Mouse (Mus musculus) spleen, adult 2 months (tissue): ENCODE results near the gene Nrg4. TPM values are rescaled to one million over a fixed set of nuclear protein-coding genes. Genes with fewer than 3 reads are reported as not detected.
A peak's percentile ranks its signal among the peaks of the same experiment; 100 is the strongest.

Experiments
- DNase-seq, 2 experiments: peaks; one replicate each; pipeline versions ENCODE4 v3.0.0 to v3.0.0-alpha.2; 2012 to 2021; ENCODE audit warnings: low spot score in 2 of 2, low read depth in 1 of 2
- H3K27ac ChIP-seq: fragments of 200-500 bp; 2 replicates; pipeline ENCODE4 v1.5.1; 2012; ENCODE audit warnings: low read length, inconsistent platforms; ENCODE audit not compliant: insufficient read depth
- H3K27me3 ChIP-seq: fragments of 200-500 bp; 2 replicates; pipeline ENCODE4 v1.6.1; 2012; ENCODE audit warnings: mild to moderate bottlenecking, moderate library complexity, low read length, inconsistent platforms; ENCODE audit not compliant: control insufficient read depth, insufficient read depth
- H3K36me3 ChIP-seq: fragments of 200-500 bp; 2 replicates; pipeline ENCODE4 v1.6.1; 2012; ENCODE audit warnings: mild to moderate bottlenecking, low read length, inconsistent platforms; ENCODE audit not compliant: control insufficient read depth, insufficient read depth
- H3K4me1 ChIP-seq: fragments of 200-500 bp; 2 replicates; pipeline ENCODE4 v1.6.1; 2011; ENCODE audit warnings: inconsistent platforms; ENCODE audit not compliant: control insufficient read depth, insufficient read depth, insufficient read length
- H3K4me3 ChIP-seq: fragments of 200-500 bp; 2 replicates; pipeline ENCODE4 v1.5.1; 2011; ENCODE audit warnings: mild to moderate bottlenecking, inconsistent platforms; ENCODE audit not compliant: insufficient read depth, insufficient read length; ENCODE audit errors: extremely low read depth
- CTCF ChIP-seq: fragments of 200-500 bp; IDR thresholded peaks from 2 replicates; pipeline ENCODE4 v1.5.1; 2011; ENCODE audit warnings: mild to moderate bottlenecking, inconsistent platforms; ENCODE audit not compliant: insufficient read depth, insufficient read length, insufficient replicate concordance; ENCODE audit errors: extremely low read depth
- POLR2A ChIP-seq: fragments of 200-500 bp; IDR thresholded peaks from 2 replicates; pipeline ENCODE4 v1.6.1; 2011; ENCODE audit warnings: low read depth, low read length, inconsistent platforms
- WGBS: fragments of 180-500 bp; shearing (Covaris S2); methylation state at CpG from one replicate; pipeline ENCODE4 v1.1.7; 2018; 5-methylcytosine and 5-hydroxymethylcytosine counted together
- polyA plus RNA-seq: library from polyadenylated mRNA; depleted of rRNA; stranded (reverse); fragments of >200 nt; gene quantifications from 2 replicates; pipeline ENCODE4 v1.2.3, GENCODE M21; 2012; rRNA removed

The Nrg4 gene
- polyA plus RNA-seq, result 0.28 and 0.46 TPM in 2 replicates

- under 1% methylated on average over 75 of the region's 82 CpGs for WGBS
- peaks cover 9% of the 10 kb centered on the region for H3K27me3 ChIP-seq
Observed at GRCm38 (mm10) chr9:55326515-55327233, at the start of gene Nrg4, which contains the start of gene Tmem266. Nrg4 (minus strand) TSS chr9:55326844. Tmem266 (plus strand) TSS chr9:55326913.

DNA sequence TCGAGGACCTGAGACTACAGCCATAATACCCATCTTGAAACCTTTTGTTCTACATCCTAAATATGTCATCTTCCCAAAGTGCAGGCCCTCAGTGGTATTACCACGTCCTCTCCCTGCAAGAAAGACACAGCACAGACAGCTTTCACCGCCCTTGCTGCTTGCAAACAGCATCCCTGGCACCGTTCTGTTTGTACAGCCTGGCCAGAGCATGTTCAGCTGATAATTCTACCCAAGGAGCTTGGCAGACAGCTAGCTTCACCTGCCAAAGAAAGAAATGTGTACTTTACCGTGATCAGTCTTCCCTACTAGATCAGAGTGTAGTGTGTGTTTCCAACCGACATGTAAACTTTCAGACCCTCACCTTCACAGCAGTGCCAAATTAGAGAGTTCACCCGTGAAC is 45.3 kb upstream of the Nrg4 start:
- H3K27ac ChIP-seq, result no peak overlapping the region
- H3K4me3 ChIP-seq, result no peak overlapping the region
- no peaks in the 10 kb centered on the region for H3K36me3 ChIP-seq
- no peaks in the 10 kb centered on the region for H3K27me3 ChIP-seq
- no peak for DNase-seq
- TF ChIP-seq POLR2A, result no peak
- no peak for TF ChIP-seq CTCF
- 81% methylated on average over 7 of the region's 7 CpGs for WGBS
- no peaks in the 10 kb centered on the region for H3K4me1 ChIP-seq

More at GRCm38 (mm10) chr9:55326515-55327233, at the start of gene Nrg4, which contains the start of gene Tmem266:
- Histone ChIP-seq H3K4me3 (peak within 1 kb of the TSS; percentile 77), H3K4me1 (peaks cover 4% of the 10 kb centered on the region; the same call in 1 of the 2 replicates), H3K27ac (no peak within 1 kb of the TSS), H3K36me3 (no peaks in the 10 kb centered on the region)
- TF ChIP-seq POLR2A, result no peak
- no peak for TF ChIP-seq CTCF
- DNase-seq, result peak in 1 of 2 experiments; percentile 47

DNA sequence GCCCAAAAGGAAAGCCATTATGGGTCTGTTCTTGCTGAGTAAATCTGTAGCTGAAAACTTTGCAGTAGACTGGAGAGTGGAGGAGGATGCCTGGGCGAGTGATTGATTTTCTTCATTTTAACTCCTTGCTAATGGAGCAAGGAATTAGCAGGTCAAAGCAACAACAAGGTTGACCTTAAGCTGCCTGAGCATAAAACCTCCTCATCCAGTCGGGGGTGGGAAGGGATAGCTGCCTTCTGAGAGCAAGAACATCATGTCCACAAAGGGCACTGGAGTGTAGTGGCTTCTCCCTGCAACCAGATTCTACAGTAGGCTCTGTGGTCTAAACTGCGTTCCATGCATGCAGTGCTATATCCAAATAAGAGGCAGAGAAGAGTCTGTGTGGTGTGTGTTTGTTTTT is 41.4 kb upstream of the Nrg4 start:
- DNase-seq, result no peak
- no peak overlapping the region for H3K27ac ChIP-seq
- 62% methylated on average over 3 of the region's 3 CpGs for WGBS
- H3K36me3 ChIP-seq, result no peaks in the 10 kb centered on the region
- no peak for TF ChIP-seq CTCF
- no peak for TF ChIP-seq POLR2A
- peaks cover 2% of the 10 kb centered on the region; the same call in 1 of the 2 replicates for H3K4me1 ChIP-seq
- no peak overlapping the region for H3K4me3 ChIP-seq
- H3K27me3 ChIP-seq, result no peaks in the 10 kb centered on the region

- DNase-seq, result no peak
- H3K27ac ChIP-seq, result no peak overlapping the region
- TF ChIP-seq CTCF (no peak), POLR2A (no peak)
- H3K36me3 ChIP-seq, result no peaks in the 10 kb centered on the region
- no peaks in the 10 kb centered on the region for H3K27me3 ChIP-seq
- peaks cover 2% of the 10 kb centered on the region; the same call in 1 of the 2 replicates for H3K4me1 ChIP-seq
- H3K4me3 ChIP-seq, result no peak overlapping the region
Observed at GRCm38 (mm10) chr9:55363707-55364106, 37.1 kb upstream of the Nrg4 start.

GRCm38 (mm10) chr9:55361969-55362368 is 35.3 kb upstream of the Nrg4 start:
- Histone ChIP-seq H3K27ac (no peak overlapping the region), H3K4me1 (peaks cover 2% of the 10 kb centered on the region; the same call in 1 of the 2 replicates), H3K4me3 (no peak overlapping the region), H3K27me3 (no peaks in the 10 kb centered on the region), H3K36me3 (no peaks in the 10 kb centered on the region)
- WGBS, result 65% methylated on average over 5 of the region's 5 CpGs
- TF ChIP-seq POLR2A (no peak), CTCF (no peak)
- no peak for DNase-seq

- Histone ChIP-seq H3K27ac (no peak overlapping the region), H3K4me3 (no peak overlapping the region), H3K36me3 (no peaks in the 10 kb centered on the region), H3K27me3 (no peaks in the 10 kb centered on the region), H3K4me1 (peaks cover 2% of the 10 kb centered on the region; the same call in 1 of the 2 replicates)
- no peak for DNase-seq
- 72% methylated on average over 7 of the region's 7 CpGs for WGBS
- TF ChIP-seq CTCF (no peak), POLR2A (no peak)
Observed at GRCm38 (mm10) chr9:55360861-55361260, 34.2 kb upstream of the Nrg4 start.

DNA sequence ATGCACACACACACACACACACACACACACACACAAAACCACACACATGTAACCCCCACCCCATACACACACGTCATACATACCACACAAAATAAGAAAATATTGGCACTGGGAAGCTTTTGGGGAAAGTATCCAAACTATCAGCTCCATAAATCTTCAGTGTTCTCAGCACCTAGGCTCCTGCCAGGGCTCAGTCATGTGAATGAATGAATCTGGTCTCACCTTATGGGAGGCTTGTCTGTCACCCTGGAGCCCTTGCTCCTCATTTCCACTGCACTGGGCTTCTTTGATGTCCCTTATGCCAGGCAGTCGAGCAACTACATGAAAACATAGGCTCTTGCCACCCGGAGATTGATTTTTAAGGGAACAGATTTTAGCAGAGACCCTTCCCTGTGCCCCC is 33.7 kb upstream of the Nrg4 start:
- 79% methylated on average over 3 of the region's 3 CpGs for WGBS
- Histone ChIP-seq H3K4me1 (peaks cover 2% of the 10 kb centered on the region; the same call in 1 of the 2 replicates), H3K4me3 (no peak overlapping the region), H3K36me3 (no peaks in the 10 kb centered on the region), H3K27me3 (no peaks in the 10 kb centered on the region), H3K27ac (no peak overlapping the region)
- no peak for DNase-seq
- TF ChIP-seq POLR2A, result no peak
- no peak for TF ChIP-seq CTCF
